Mouse (Mus musculus): ENCODE data around the gene Dlgap5.

Gene Dlgap5

DNA sequence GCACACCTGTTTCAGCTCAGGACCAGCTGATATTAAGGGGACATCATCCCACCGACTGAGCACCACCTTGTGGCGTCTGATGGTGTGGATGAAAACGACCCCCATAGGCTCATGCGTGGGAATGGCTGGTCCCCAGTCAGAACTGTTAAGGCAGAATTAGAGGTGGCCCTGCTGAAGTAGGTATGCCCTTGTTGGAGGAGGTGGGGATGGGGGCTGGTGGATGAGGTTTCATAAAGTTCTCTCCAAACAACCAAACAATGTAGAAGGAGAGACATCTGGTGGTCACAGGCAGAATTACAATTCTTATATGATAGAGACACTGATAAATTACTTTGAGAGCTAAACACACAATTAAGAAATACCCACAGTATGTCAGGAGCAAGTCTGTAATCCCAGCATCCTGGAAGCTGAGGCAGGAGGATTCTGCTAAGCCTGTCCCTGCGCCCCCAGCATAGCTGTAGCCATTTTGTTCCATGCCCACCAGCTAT lies 22.0 kb downstream of the Dlgap5 start:
- DNase-seq (ENCODE audit: extremely low spot score, low read depth, low spot score): peak; percentile 37

GRCm38 (mm10) chr14:47395462-47396026 lies 22.7 kb downstream of the Dlgap5 start:
- DNase-seq (ENCODE audit: extremely low spot score, low read depth, low spot score): no peak

- DNase-seq (ENCODE audit: extremely low spot score, low read depth, low spot score): no peak
These were observed 23.2 kb downstream of the Dlgap5 start for GRCm38 (mm10) chr14:47395007-47395406.

- DNase-seq (ENCODE audit: extremely low spot score, low read depth, low spot score): no peak
These were observed 24.7 kb downstream of the Dlgap5 start for GRCm38 (mm10) chr14:47393354-47394094.

DNA sequence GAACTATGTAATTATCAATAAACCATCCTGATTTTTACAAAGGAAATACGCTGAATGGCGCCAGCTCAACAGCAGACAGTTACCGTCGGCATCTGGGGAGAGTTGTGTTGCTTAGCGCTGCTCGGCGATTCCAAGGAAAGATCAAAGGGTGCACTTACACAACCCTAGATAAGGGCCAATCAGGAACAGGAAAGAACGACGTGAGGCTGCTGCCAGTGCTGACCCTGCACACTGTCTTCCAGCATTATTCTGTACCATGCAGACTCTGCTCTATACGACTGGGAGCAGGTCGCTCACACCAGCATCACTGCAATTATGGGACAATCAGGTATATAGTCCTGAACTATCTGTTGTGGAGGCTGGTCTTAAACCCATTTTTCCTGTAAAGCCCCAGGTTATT lies 32.1 kb downstream of the Dlgap5 start:
- no peak for DNase-seq (ENCODE audit: extremely low spot score, low read depth, low spot score)

DNA sequence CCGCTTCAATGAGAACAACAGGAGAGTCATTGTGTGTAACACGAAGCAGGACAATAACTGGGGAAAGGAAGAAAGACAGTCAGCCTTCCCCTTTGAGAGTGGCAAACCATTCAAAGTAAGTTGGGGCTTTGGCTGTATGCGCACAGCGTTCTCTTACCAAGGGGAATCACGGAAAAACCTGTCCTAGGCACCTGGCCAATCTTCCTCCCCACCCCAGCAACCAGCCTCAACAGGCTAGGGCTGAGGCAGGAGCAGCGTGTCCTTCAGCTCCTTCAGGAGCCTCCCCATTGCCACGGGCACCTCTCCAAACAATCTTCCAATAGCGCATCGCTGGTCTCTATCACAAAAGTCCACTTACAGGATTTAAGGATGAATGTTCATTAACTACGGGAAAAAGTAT lies 33.6 kb downstream of the Dlgap5 start:
- DNase-seq (ENCODE audit: extremely low spot score, low read depth, low spot score): no peak

DNA sequence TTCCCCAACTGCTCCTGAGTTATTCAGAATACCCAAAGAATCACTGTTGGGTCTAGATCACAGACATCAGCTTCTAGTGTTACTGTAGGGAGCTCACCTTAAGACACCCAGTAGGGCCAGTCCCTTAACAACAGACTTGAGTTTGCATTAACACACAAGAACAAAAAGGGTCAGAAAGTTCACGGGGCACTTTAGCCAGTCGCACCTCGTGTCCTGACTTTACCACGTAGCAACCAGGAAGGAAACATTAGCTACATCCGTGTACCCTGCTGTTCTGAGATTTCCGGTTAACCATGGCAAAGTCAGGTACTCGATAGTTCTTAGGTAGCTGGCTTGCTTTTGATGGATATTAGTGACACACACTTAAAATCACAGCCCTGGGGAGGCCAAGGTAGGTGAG lies 34.3 kb downstream of the Dlgap5 start:
- no peak for DNase-seq (ENCODE audit: extremely low spot score, low read depth, low spot score)

DNA sequence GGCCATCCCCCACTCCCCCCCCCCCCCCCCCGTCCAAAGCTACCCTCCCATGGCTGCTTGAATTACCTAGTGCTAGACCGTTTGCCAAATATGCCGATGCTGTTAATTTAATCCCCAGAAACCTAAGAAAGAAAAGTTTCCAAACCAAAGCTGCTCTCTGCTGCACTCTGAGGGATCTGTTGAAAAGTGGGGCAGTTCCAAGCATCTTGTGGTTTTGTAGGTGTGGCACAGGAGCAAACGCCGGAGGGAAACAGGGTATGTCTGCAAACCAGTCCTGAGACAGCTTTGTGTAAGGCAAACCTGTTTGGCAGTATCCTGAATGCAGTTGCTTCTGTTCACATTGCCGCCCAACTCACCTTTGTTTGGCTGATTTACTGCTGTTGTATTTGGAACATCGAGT lies 39.9 kb downstream of the Dlgap5 start:
- DNase-seq (ENCODE audit: extremely low spot score, low read depth, low spot score): no peak

- DNase-seq (ENCODE audit: extremely low spot score, low read depth, low spot score): no peak
These were observed 41.7 kb downstream of the Dlgap5 start for GRCm38 (mm10) chr14:47376526-47376925.

GRCm38 (mm10) chr14:47373728-47374678 lies 44.2 kb downstream of the Dlgap5 start:
- no peak for DNase-seq (ENCODE audit: extremely low spot score, low read depth, low spot score)

DNA sequence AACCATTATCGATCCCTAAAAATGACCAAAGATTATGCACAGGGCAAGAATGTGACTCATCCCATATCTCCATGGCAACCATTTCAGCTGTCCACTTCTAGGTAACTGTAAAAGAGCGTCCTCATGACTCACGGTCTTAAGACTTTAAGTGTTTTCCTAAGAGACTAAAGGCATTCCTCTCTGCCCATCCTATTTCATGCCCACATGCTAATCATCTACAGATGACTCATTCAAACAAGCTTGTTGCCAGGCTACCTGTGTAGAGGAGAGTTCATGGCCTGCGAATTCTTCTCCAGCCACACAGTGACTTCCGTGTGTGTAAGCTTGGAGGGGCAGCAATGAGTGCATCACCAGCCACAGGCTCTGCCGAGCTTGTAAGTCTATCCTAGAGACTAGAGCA lies 46.5 kb downstream of the Dlgap5 start:
- DNase-seq (ENCODE audit: extremely low spot score, low read depth, low spot score): no peak

- no peak for DNase-seq (ENCODE audit: extremely low spot score, low read depth, low spot score)
These were observed 47.4 kb downstream of the Dlgap5 start for GRCm38 (mm10) chr14:47370790-47371189.

DNA sequence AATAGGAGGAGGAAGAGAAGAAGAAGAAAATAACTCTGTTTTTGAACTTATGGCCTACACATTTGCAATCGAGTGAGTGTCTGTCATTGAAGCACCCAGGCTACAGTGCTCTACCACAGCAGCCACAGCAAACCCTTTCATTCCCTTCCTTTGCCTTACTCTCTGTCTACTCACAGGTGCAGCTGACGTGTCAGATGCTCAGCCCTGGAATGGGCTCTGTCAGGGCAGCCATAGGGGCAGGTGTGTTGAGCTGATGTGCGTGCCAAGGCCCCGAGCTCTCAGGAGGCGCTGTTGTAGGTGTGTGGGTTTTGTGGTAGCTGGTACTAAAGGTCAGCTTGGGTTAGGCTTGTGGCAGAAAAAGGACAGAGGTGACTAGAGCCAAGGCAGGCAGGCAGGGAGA lies 48.5 kb downstream of the Dlgap5 start:
- DNase-seq (ENCODE audit: extremely low spot score, low read depth, low spot score): no peak

DNA sequence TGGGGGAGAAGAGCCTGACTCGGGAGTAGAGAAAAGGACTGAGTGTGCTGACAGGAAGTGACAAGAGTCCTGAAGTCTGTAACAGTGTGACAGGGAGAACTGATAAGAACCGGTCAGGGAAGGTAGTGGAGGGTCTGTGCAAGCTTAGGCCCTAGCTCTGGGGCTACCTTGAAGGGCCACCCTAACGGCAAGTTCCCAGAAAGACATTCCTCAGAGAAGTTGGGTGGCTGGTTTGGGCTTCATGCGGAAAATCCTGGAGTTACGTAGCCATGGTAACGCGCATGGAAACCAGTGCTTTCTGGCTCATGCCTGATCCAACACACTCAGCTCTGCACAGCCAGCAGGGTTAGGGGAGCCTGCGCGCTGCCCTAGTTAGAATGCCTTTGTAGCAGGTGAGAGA lies 50.7 kb downstream of the Dlgap5 start, which contains the start of gene Lgals3:
TSS of gene Lgals3 (plus strand) at position 291 of the 400 bp plus-strand sequence.
- no peak for DNase-seq (ENCODE audit: extremely low spot score, low read depth, low spot score)

- DNase-seq (ENCODE audit: extremely low spot score, low read depth, low spot score): no peak
These were observed 51.3 kb downstream of the Dlgap5 start for GRCm38 (mm10) chr14:47366881-47367321.

GRCm38 (mm10) chr14:47364742-47365449 lies 53.3 kb downstream of the Dlgap5 start:
- DNase-seq (ENCODE audit: extremely low spot score, low read depth, low spot score): no peak

GRCm38 (mm10) chr14:47361899-47362298 lies 56.3 kb downstream of the Dlgap5 start:
- DNase-seq (ENCODE audit: extremely low spot score, low read depth, low spot score): no peak

DNA sequence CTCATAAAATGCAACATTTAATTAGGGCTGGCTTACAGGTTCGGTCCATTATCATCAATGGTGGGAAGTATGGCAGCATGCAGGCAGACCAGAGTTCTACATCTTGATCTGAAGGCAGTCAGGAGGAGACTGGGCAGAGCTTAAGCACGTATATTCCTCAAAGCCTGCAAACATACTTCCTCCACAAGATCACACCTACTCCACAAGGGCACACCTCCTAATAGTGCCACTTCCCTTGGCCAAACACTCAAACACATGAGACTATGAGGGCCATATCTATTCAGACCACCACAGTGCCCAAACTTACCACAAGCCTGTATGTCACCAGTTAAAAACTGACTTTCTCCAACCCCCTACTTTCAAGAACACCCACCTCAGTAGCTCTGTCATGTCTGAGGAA lies 56.8 kb downstream of the Dlgap5 start:
- DNase-seq (ENCODE audit: extremely low spot score, low read depth, low spot score): no peak

DNA sequence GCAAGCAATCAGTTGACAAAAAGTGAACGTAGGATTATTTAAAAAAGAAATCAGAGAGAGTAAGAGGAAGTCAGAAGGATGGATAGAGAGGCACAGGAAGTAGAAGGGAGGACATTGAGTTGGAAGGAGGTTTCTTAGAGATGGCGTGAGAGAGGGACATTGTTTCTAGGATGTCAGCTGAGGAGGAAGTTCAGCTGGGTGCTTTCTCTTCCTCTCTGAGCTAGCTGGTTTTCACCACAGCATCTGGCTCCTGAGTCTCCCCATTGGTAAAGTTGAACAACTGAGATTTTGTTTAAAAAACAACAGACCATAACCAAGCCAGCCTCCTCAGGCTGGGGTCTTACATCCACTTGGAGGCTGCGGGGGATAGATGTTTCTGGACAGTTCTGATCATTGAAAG lies 58.6 kb downstream of the Dlgap5 start:
- no peak for DNase-seq (ENCODE audit: extremely low spot score, low read depth, low spot score)

DNA sequence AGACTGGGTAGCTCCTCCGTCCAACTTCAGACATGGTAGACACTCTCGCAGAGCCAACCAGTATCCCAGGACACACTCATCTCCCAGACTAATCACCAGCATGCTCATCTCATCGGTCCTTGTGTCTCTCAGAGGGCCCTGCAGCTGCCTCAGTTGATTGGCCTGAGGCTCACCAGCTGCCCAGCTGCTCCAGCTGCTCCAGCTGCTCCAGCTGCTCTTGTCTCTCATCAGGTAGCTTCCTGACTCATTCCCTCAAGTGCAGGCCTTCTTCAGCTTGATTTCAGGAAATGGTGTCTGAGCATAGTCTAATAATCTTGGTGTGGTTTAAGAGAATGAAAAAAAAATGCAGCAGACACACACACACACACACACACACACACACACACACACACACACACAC lies 61.6 kb downstream of the Dlgap5 start:
- DNase-seq (ENCODE audit: extremely low spot score, low read depth, low spot score): no peak

- no peak for DNase-seq (ENCODE audit: extremely low spot score, low read depth, low spot score)
These were observed 63.3 kb downstream of the Dlgap5 start for GRCm38 (mm10) chr14:47354948-47355347.

Data from hindlimb bud, embryonic 11.5 days (tissue).